Comparison of ENCODE assay signal across 21 mouse cellular contexts in genomic region chr10:75324391-75324790, GRCm38 (mm10).
"Had no signal": no experiment of that assay in that cellular context is flagged by ENCODE, and none has a peak within 500 bp of the region (broad histone marks: within the 10 kb centered on the region; RNA-seq: fewer than 3 reads in every experiment).

No protein-coding gene starts in this region.

- H3K9me3 ChIP-seq: limb, embryonic 10.5 days; limb, embryonic 13.5 days; liver, embryonic 12.5 days; liver, embryonic 15.5 days; lung, embryonic 15.5 days; midbrain, embryonic 10.5 days; midbrain, embryonic 13.5 days; neural tube, embryonic 13.5 days; stomach, embryonic 15.5 days had no signal

- H3K36me3 ChIP-seq: limb, embryonic 10.5 days; limb, embryonic 13.5 days; liver, embryonic 12.5 days; liver, embryonic 15.5 days; lung, embryonic 15.5 days; midbrain, embryonic 10.5 days; midbrain, embryonic 13.5 days; neural tube, embryonic 13.5 days; stomach, embryonic 15.5 days had no signal

- ATAC-seq: liver, embryonic 12.5 days; midbrain, embryonic 13.5 days; midbrain, embryonic 16.5 days had no signal

- DNase-seq: kidney, adult 2 months; kidney, postnatal 25 days; layer of hippocampus, adult 9-11 months; liver; retina, postnatal 1 day; right cerebral cortex, postnatal 25 days; spleen, adult 18-20 months; thymus, adult 18-20 months; thymus, postnatal 36 days had no signal

- H3K4me1 ChIP-seq: midbrain, embryonic 13.5 days; stomach, embryonic 15.5 days had no signal

- H3K4me3 ChIP-seq: layer of hippocampus, adult 2 months; limb, embryonic 10.5 days; limb, embryonic 13.5 days; liver, embryonic 12.5 days; liver, embryonic 15.5 days; lung, embryonic 15.5 days; midbrain, embryonic 10.5 days; midbrain, embryonic 13.5 days; myocyte; neural tube, embryonic 13.5 days; stomach, embryonic 15.5 days had no signal
